Mouse (Mus musculus) heart, adult 2 months (tissue): ENCODE results near the gene Gm28042. TPM values are rescaled to one million over a fixed set of nuclear protein-coding genes. Genes with fewer than 3 reads are reported as not detected.
A peak's percentile ranks its signal among the peaks of the same experiment; 100 is the strongest.

Experiments used
- DNase-seq, 2 experiments: peaks; one replicate each; pipeline ENCODE4 v3.0.0; 2021
- H3K27ac ChIP-seq: fragments of 200-600 bp; 2 replicates; pipeline ENCODE4 v1.8.1; 2022
- H3K27me3 ChIP-seq: fragments of 200-500 bp; 2 replicates; pipeline ENCODE4 v1.6.1; 2012; ENCODE audit warnings: mild to moderate bottlenecking, low read length, inconsistent platforms, mixed read lengths; ENCODE audit not compliant: control insufficient read depth, insufficient read depth
- H3K36me3 ChIP-seq: fragments of 200-500 bp; 2 replicates; pipeline ENCODE4 v1.6.1; 2012; ENCODE audit warnings: low read length, inconsistent platforms; ENCODE audit not compliant: control insufficient read depth, insufficient read depth
- H3K4me1 ChIP-seq: fragments of 200-500 bp; 2 replicates; pipeline ENCODE4 v1.6.1; 2011; ENCODE audit warnings: low read length; ENCODE audit not compliant: control insufficient read depth, insufficient read depth
- H3K4me3 ChIP-seq: fragments of 200-600 bp; 2 replicates; pipeline ENCODE4 v1.8.1; 2022
- H3K79me2 ChIP-seq: fragments of 200-500 bp; replicated peaks from 2 replicates; pipeline ENCODE4 v1.6.1; 2012; ENCODE audit warnings: mild to moderate bottlenecking, inconsistent platforms, low read length, moderate library complexity, mixed read lengths; ENCODE audit not compliant: control insufficient read depth, insufficient read depth
- H3K9ac ChIP-seq: fragments of 200-500 bp; 2 replicates; pipeline ENCODE4 v1.6.1; 2012; ENCODE audit warnings: low read depth, mild to moderate bottlenecking, control low read depth, inconsistent platforms, low read length, mixed read lengths
- CTCF ChIP-seq: fragments of 200-600 bp; IDR thresholded peaks from 2 replicates; pipeline ENCODE4 v1.8.1; 2022; ENCODE audit warnings: antibody characterized with exemption, mild to moderate bottlenecking, moderate library complexity
- EP300 ChIP-seq: fragments of 200-500 bp; IDR thresholded peaks from 2 replicates; pipeline ENCODE4 v1.6.1; 2011; ENCODE audit warnings: low read depth, low read length, control low read depth; ENCODE audit not compliant: insufficient read depth
- POLR2A ChIP-seq: fragments of 200-500 bp; IDR thresholded peaks from 2 replicates; pipeline ENCODE4 v1.6.1; 2011; ENCODE audit warnings: mild to moderate bottlenecking, low read depth, low read length, control low read depth; ENCODE audit not compliant: insufficient read depth
- WGBS: fragments of 180-500 bp; shearing (Covaris S2); methylation state at CpG from one replicate; pipeline ENCODE4 v1.1.7; 2018; 5-methylcytosine and 5-hydroxymethylcytosine counted together
- intact Hi-C: fragments of 180-260 bp; cut with DNase I; formaldehyde crosslinking; loops from one replicate; pipeline ENCODE4 v1.15.1; 2025
- polyA plus RNA-seq: library from polyadenylated mRNA; depleted of rRNA; stranded (reverse); fragments of >200 nt; gene quantifications from 2 replicates; pipeline ENCODE4 v1.2.3, GENCODE M21; 2012
- total RNA-seq, 2 experiments: library from RNA; stranded (reverse); gene quantifications; 2 replicates each; pipeline ENCODE4 v1.2.3; 2021

Gene Gm28042
- total and polyA plus RNA-seq, 3 experiments = 0.55 to 2.2 (median 0.77) TPM

- no peaks in the 10 kb centered on the region for H3K36me3 ChIP-seq
- no peak for TF ChIP-seq POLR2A
- H3K4me1 ChIP-seq = no peaks in the 10 kb centered on the region
- H3K79me2 ChIP-seq = no peaks in the 10 kb centered on the region
- no peaks in the 10 kb centered on the region for H3K27me3 ChIP-seq
- intact Hi-C loops = no loop called here
- H3K4me3 ChIP-seq = no peak overlapping the region
- no peak for DNase-seq
- H3K27ac ChIP-seq = no peak overlapping the region
- 65% methylated on average over 14 of the region's 14 CpGs for WGBS
- H3K9ac ChIP-seq = no peak overlapping the region
These were observed 19.4 kb downstream of the Gm28042 start for GRCm38 (mm10) chr2:120046486-120047310.

- TF ChIP-seq CTCF = no peak
- TF ChIP-seq EP300 = no peak
- no peak for TF ChIP-seq POLR2A
- intact Hi-C loops = no loop called here
- Histone ChIP-seq H3K27me3 (no peaks in the 10 kb centered on the region), H3K27ac (no peak overlapping the region), H3K4me1 (no peaks in the 10 kb centered on the region), H3K9ac (no peak overlapping the region), H3K4me3 (no peak overlapping the region), H3K79me2 (no peaks in the 10 kb centered on the region), H3K36me3 (no peaks in the 10 kb centered on the region)
- 85% methylated on average over 9 of the region's 9 CpGs for whole genome bisulfite sequencing
- no peak for DNase-seq
These were observed 20.9 kb downstream of the Gm28042 start for GRCm38 (mm10) chr2:120048173-120048572.

GRCm38 (mm10) chr2:120049632-120050274, 22.5 kb downstream of the Gm28042 start:
- H3K4me1 ChIP-seq = peaks cover 2% of the 10 kb centered on the region; the same call in 1 of the 2 replicates
- no peaks in the 10 kb centered on the region for H3K36me3 ChIP-seq
- H3K27me3 ChIP-seq = no peaks in the 10 kb centered on the region
- TF ChIP-seq EP300 = no peak
- TF ChIP-seq POLR2A = no peak
- peak; percentile 75 for TF ChIP-seq CTCF
- no peak overlapping the region for H3K4me3 ChIP-seq
- no peak overlapping the region for H3K9ac ChIP-seq
- WGBS = 60% methylated on average over 10 of the region's 10 CpGs
- intact Hi-C loops = no loop called here
- no peaks in the 10 kb centered on the region for H3K79me2 ChIP-seq
- H3K27ac ChIP-seq = no peak overlapping the region
- DNase-seq = peak; percentile 48 to 62

DNA sequence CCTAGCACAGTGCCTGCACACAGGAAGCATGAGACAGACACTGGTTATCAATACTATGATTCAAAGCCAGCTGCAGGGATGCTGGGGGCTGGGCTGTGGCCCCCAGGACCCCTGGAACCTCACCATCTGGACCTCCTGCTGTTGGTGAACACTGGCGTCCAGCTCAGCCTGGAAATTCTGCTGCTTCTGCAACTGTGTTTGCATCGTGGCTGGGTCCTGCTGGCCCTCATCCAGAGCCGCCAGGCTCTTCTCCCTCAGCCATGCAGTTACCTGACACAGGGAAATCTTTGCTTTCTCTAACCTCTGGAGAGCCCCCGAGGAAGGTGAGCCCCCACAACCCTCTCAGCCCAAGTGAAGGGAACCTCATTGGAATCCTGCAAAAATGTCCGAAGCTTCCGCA, 24.1 kb downstream of the Gm28042 start:
- Histone ChIP-seq H3K4me1 (peaks cover 11% of the 10 kb centered on the region), H3K27me3 (no peaks in the 10 kb centered on the region), H3K79me2 (no peaks in the 10 kb centered on the region), H3K4me3 (no peak overlapping the region), H3K9ac (no peak overlapping the region), H3K36me3 (no peaks in the 10 kb centered on the region), H3K27ac (no peak overlapping the region)
- TF ChIP-seq CTCF (no peak), POLR2A (no peak), EP300 (no peak)
- intact Hi-C loops = no loop called here
- WGBS = 53% methylated on average over 6 of the region's 6 CpGs
- no peak for DNase-seq

DNA sequence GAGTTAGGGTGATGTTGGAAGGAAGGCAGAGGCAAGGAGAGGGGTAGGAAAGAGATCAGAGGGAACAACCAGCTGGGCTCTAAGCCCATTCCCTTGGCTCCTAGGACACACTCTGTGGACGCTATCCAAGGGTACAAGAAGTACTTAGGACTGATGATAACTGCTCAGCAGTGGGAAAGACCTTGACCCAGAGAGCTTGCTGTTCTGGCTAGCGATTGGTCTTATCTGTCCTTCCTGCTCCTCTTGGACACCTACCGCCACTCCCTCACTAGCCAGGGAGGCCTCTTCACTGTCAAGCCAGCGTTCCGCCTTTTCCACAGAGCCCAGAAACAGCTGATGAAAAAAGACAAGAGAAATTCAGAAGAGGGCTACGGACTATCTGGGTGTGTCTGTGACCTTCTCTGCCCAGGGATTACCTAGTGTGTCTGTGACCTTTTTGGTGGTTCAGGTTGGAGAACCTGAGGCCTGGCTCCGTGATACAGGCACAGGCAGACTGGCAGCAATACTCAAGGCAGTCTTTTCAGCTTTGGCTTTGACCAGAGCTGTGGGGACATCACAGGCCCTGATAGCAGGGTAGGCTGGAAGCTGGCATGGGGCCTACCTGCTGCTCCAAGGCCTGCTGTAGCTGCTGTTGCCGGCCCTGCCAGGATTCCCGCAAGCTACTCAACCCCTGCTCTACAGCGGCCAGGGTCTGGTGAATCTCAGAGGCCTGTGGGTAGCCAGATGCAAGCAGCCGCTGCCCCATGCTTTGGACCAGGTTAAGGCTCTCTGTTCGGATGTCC, 27.7 kb downstream of the Gm28042 start:
- Histone ChIP-seq H3K27ac (peak overlapping the region; percentile 70), H3K36me3 (no peaks in the 10 kb centered on the region), H3K4me3 (no peak overlapping the region), H3K4me1 (peaks cover 11% of the 10 kb centered on the region), H3K27me3 (no peaks in the 10 kb centered on the region), H3K79me2 (no peaks in the 10 kb centered on the region), H3K9ac (peak overlapping the region; percentile 27; the same call in 1 of the 2 replicates)
- no peak for TF ChIP-seq CTCF
- 0 out of 2 replicates have a peak, but pooled peaks have one; percentile 27 for TF ChIP-seq POLR2A
- peak; percentile 87 for TF ChIP-seq EP300
- DNase-seq = peak; percentile 44 to 67
- intact Hi-C loops = no loop called here
- WGBS = 54% methylated on average over 12 of the region's 12 CpGs
